Mouse (Mus musculus) heart, adult 2 months (tissue): ENCODE results near the gene Drap1. TPM values are rescaled to one million over a fixed set of nuclear protein-coding genes. Genes with fewer than 3 reads are reported as not detected.

Experiments
- DNase-seq, 2 experiments: peaks; one replicate each; pipeline ENCODE4 v3.0.0; 2021
- H3K27ac ChIP-seq: fragments of 200-600 bp; 2 replicates; pipeline ENCODE4 v1.8.1; 2022
- H3K27me3 ChIP-seq: fragments of 200-500 bp; 2 replicates; pipeline ENCODE4 v1.6.1; 2012; ENCODE audit warnings: mild to moderate bottlenecking, low read length, inconsistent platforms, mixed read lengths; ENCODE audit not compliant: control insufficient read depth, insufficient read depth
- H3K36me3 ChIP-seq: fragments of 200-500 bp; 2 replicates; pipeline ENCODE4 v1.6.1; 2012; ENCODE audit warnings: low read length, inconsistent platforms; ENCODE audit not compliant: control insufficient read depth, insufficient read depth
- H3K4me1 ChIP-seq: fragments of 200-500 bp; 2 replicates; pipeline ENCODE4 v1.6.1; 2011; ENCODE audit warnings: low read length; ENCODE audit not compliant: control insufficient read depth, insufficient read depth
- H3K4me3 ChIP-seq: fragments of 200-600 bp; 2 replicates; pipeline ENCODE4 v1.8.1; 2022
- H3K79me2 ChIP-seq: fragments of 200-500 bp; replicated peaks from 2 replicates; pipeline ENCODE4 v1.6.1; 2012; ENCODE audit warnings: mild to moderate bottlenecking, inconsistent platforms, low read length, moderate library complexity, mixed read lengths; ENCODE audit not compliant: control insufficient read depth, insufficient read depth
- H3K9ac ChIP-seq: fragments of 200-500 bp; 2 replicates; pipeline ENCODE4 v1.6.1; 2012; ENCODE audit warnings: low read depth, mild to moderate bottlenecking, control low read depth, inconsistent platforms, low read length, mixed read lengths
- CTCF ChIP-seq: fragments of 200-600 bp; IDR thresholded peaks from 2 replicates; pipeline ENCODE4 v1.8.1; 2022; ENCODE audit warnings: antibody characterized with exemption, mild to moderate bottlenecking, moderate library complexity
- EP300 ChIP-seq: fragments of 200-500 bp; IDR thresholded peaks from 2 replicates; pipeline ENCODE4 v1.6.1; 2011; ENCODE audit warnings: low read depth, low read length, control low read depth; ENCODE audit not compliant: insufficient read depth
- POLR2A ChIP-seq: fragments of 200-500 bp; IDR thresholded peaks from 2 replicates; pipeline ENCODE4 v1.6.1; 2011; ENCODE audit warnings: mild to moderate bottlenecking, low read depth, low read length, control low read depth; ENCODE audit not compliant: insufficient read depth
- WGBS: fragments of 180-500 bp; shearing (Covaris S2); methylation state at CpG from one replicate; pipeline ENCODE4 v1.1.7; 2018; 5-methylcytosine and 5-hydroxymethylcytosine counted together
- intact Hi-C: fragments of 180-260 bp; cut with DNase I; formaldehyde crosslinking; loops from one replicate; pipeline ENCODE4 v1.15.1; 2025
- polyA plus RNA-seq: library from polyadenylated mRNA; depleted of rRNA; stranded (reverse); fragments of >200 nt; gene quantifications from 2 replicates; pipeline ENCODE4 v1.2.3, GENCODE M21; 2012
- total RNA-seq, 2 experiments: library from RNA; stranded (reverse); gene quantifications; 2 replicates each; pipeline ENCODE4 v1.2.3; 2021

The Drap1 gene
- total and polyA plus RNA-seq, 3 experiments: 175 to 344 (median 278) TPM

GRCm38 (mm10) chr19:5419630-5420029 lies 5.1 kb downstream of the Drap1 start:
- TF ChIP-seq EP300: no peak
- TF ChIP-seq POLR2A: no peak
- no peak for TF ChIP-seq CTCF
- intact Hi-C loops: no loop called here
- H3K27ac ChIP-seq: peak overlapping the region; percentile 9
- peaks cover 11% of the 10 kb centered on the region; the same call in 1 of the 2 replicates for H3K36me3 ChIP-seq
- DNase-seq: peak in 1 of 2 experiments; percentile 23
- H3K79me2 ChIP-seq: no peaks in the 10 kb centered on the region
- no peak overlapping the region for H3K9ac ChIP-seq
- H3K27me3 ChIP-seq: no peaks in the 10 kb centered on the region
- WGBS: 81% methylated on average over 9 of the region's 9 CpGs
- no peak overlapping the region for H3K4me3 ChIP-seq
- peaks cover 13% of the 10 kb centered on the region for H3K4me1 ChIP-seq

DNA sequence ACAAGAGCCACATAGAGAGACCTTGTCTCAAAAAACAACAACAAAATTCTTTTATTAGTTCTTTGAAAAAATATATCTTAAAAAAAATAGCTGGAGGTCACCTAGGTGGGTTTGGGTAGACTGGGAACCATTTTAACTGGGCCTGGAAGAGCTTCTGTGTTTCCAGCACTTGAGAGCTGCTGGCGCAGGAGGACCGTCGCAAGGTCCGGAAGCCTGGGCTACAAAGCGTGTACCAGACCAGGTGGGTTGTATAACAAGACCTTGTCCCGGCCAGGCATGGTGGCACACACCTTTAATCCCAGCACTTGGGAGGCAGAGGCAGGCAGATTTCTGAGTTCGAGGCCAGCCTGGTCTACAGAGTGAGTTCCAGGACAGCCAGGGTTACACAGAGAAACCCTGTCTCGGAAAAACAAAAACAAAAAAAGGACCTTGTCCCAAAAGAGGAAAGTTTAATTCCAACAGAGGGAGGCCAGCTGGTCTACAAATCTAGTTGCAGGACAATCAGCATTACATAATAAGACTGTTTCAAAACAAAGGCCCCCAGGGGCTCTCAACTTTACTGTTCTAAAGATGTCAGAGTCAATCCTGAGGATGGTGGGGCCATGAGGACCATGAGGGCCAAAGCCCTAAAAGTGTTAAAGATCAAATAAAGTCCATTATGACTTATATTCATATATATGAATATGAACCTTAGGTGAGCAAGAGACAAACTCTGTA lies 5.9 kb downstream of the Drap1 start:
- WGBS: 91% methylated on average over 8 of the region's 8 CpGs
- H3K27ac ChIP-seq: peak overlapping the region; percentile 27
- peak in 1 of 2 experiments; percentile 20 for DNase-seq
- peaks cover 18% of the 10 kb centered on the region for H3K4me1 ChIP-seq
- no peaks in the 10 kb centered on the region for H3K27me3 ChIP-seq
- H3K79me2 ChIP-seq: no peaks in the 10 kb centered on the region
- no peak overlapping the region for H3K9ac ChIP-seq
- TF ChIP-seq EP300 (no peak), CTCF (no peak), POLR2A (no peak)
- intact Hi-C loops: no loop called here
- no peak overlapping the region for H3K4me3 ChIP-seq
- H3K36me3 ChIP-seq: peaks cover 11% of the 10 kb centered on the region; the same call in 1 of the 2 replicates

- WGBS: 46% methylated on average over 2 of the region's 2 CpGs
- Histone ChIP-seq H3K4me1 (peaks cover 18% of the 10 kb centered on the region), H3K79me2 (no peaks in the 10 kb centered on the region), H3K4me3 (no peak overlapping the region; the same call in 1 of the 2 replicates), H3K36me3 (peaks cover 9% of the 10 kb centered on the region; the same call in 1 of the 2 replicates), H3K27me3 (no peaks in the 10 kb centered on the region), H3K9ac (peak overlapping the region; percentile 26), H3K27ac (peak overlapping the region; percentile 89)
- peak; percentile 70 to 74 for DNase-seq
- intact Hi-C loops: no loop called here
- TF ChIP-seq EP300 (peak; percentile 74; the same call in 1 of the 2 replicates), POLR2A (peak; percentile 96), CTCF (no peak)
Observed at GRCm38 (mm10) chr19:5414534-5414957, 10.2 kb downstream of the Drap1 start.

GRCm38 (mm10) chr19:5413840-5414239 lies 10.9 kb downstream of the Drap1 start:
- TF ChIP-seq EP300 (no peak), CTCF (no peak), POLR2A (no peak)
- Histone ChIP-seq H3K9ac (no peak overlapping the region), H3K27ac (peak overlapping the region; percentile 89), H3K27me3 (no peaks in the 10 kb centered on the region), H3K36me3 (peaks cover 11% of the 10 kb centered on the region; the same call in 1 of the 2 replicates), H3K4me1 (peaks cover 21% of the 10 kb centered on the region), H3K4me3 (no peak overlapping the region), H3K79me2 (no peaks in the 10 kb centered on the region)
- intact Hi-C loops: no loop called here
- 77% methylated on average over 4 of the region's 4 CpGs for WGBS
- DNase-seq: no peak

GRCm38 (mm10) chr19:5411961-5412360 lies 12.8 kb downstream of the Drap1 start:
- Histone ChIP-seq H3K79me2 (no peaks in the 10 kb centered on the region), H3K9ac (0 out of 2 replicates have a peak overlapping the region, but pooled peaks have one; percentile 1), H3K36me3 (peaks cover 4% of the 10 kb centered on the region; the same call in 1 of the 2 replicates), H3K4me3 (no peak overlapping the region), H3K27me3 (no peaks in the 10 kb centered on the region), H3K4me1 (peaks cover 27% of the 10 kb centered on the region), H3K27ac (peak overlapping the region; percentile 53)
- 42% methylated on average over 5 of the region's 5 CpGs for WGBS
- intact Hi-C loops: no loop called here
- TF ChIP-seq EP300 (0 out of 2 replicates have a peak, but pooled peaks have one; percentile 7), CTCF (no peak), POLR2A (no peak; the same call in 1 of the 2 replicates)
- DNase-seq: peak in 1 of 2 experiments; percentile 48

- intact Hi-C loops: no loop called here
- Histone ChIP-seq H3K4me1 (peaks cover 27% of the 10 kb centered on the region), H3K9ac (no peak overlapping the region), H3K36me3 (peaks cover 4% of the 10 kb centered on the region; the same call in 1 of the 2 replicates), H3K27me3 (no peaks in the 10 kb centered on the region), H3K79me2 (no peaks in the 10 kb centered on the region), H3K4me3 (no peak overlapping the region), H3K27ac (no peak overlapping the region)
- TF ChIP-seq POLR2A (no peak), EP300 (no peak), CTCF (no peak)
- WGBS: 91% methylated on average over 5 of the region's 5 CpGs
- no peak for DNase-seq
Observed at GRCm38 (mm10) chr19:5410641-5411040, 14.1 kb downstream of the Drap1 start.
